Comparison of ENCODE assay signal across 37 mouse cellular contexts in genomic region chr6:65341360-65341759, GRCm38 (mm10). TPM values are rescaled to one million over a fixed set of nuclear protein-coding genes. Genes with fewer than 3 reads are reported as not detected.
"Had no signal": no experiment of that assay in that cellular context is flagged by ENCODE, and none has a peak within 500 bp of the region (broad histone marks: within the 10 kb centered on the region; RNA-seq: fewer than 3 reads in every experiment).

No protein-coding gene starts in this region.

- H3K9me3 ChIP-seq: limb, embryonic 10.5 days; limb, embryonic 12.5 days; limb, embryonic 13.5 days; limb, embryonic 15.5 days; liver, embryonic 12.5 days; liver, embryonic 13.5 days; liver, embryonic 15.5 days; lung, embryonic 15.5 days; megakaryocyte, embryonic 14.5 days; midbrain, embryonic 10.5 days; midbrain, embryonic 12.5 days; midbrain, embryonic 13.5 days; midbrain, embryonic 15.5 days; neural tube, embryonic 12.5 days had no signal

- H3K9ac ChIP-seq: limb, embryonic 12.5 days; limb, embryonic 13.5 days; limb, embryonic 15.5 days; liver, embryonic 12.5 days; liver, embryonic 13.5 days; liver, embryonic 14.5 days; liver, embryonic 15.5 days; lung, embryonic 14.5 days; lung, embryonic 15.5 days; midbrain, embryonic 12.5 days; midbrain, embryonic 13.5 days; midbrain, embryonic 15.5 days; neural tube, embryonic 12.5 days had no signal

- DNase-seq: left cerebral cortex, postnatal 4 days; liver; liver, embryonic 13.5 days; lung, adult 18-20 months; lung, adult 2 months; lung, embryonic 14.5 days; lung, postnatal 10 days; lung, postnatal 14 days; lung, postnatal 36 days; lung, postnatal 4 days; midbrain, embryonic 14.5 days had no signal

- H3K4me1 ChIP-seq: limb, embryonic 10.5 days; limb, embryonic 12.5 days; limb, embryonic 13.5 days; limb, embryonic 15.5 days; liver, embryonic 12.5 days; liver, embryonic 13.5 days; liver, embryonic 15.5 days; lung, embryonic 15.5 days; megakaryocyte, embryonic 14.5 days; midbrain, embryonic 12.5 days; midbrain, embryonic 13.5 days; midbrain, embryonic 15.5 days; neural tube, embryonic 12.5 days had no signal

- H3K27ac ChIP-seq: limb, embryonic 10.5 days; limb, embryonic 12.5 days; limb, embryonic 13.5 days; limb, embryonic 15.5 days; liver, embryonic 12.5 days; liver, embryonic 13.5 days; liver, embryonic 14.5 days; liver, embryonic 15.5 days; lung, embryonic 15.5 days; macrophage; midbrain, embryonic 10.5 days; midbrain, embryonic 12.5 days; midbrain, embryonic 13.5 days; midbrain, embryonic 15.5 days; neural tube, embryonic 12.5 days had no signal

- ATAC-seq: liver, embryonic 12.5 days; lung, postnatal 0 days; midbrain, embryonic 13.5 days; midbrain, embryonic 15.5 days; midbrain, embryonic 16.5 days had no signal

- H3K36me3 ChIP-seq: limb, embryonic 10.5 days; limb, embryonic 12.5 days; limb, embryonic 13.5 days; limb, embryonic 15.5 days; liver, embryonic 12.5 days; liver, embryonic 13.5 days; liver, embryonic 15.5 days; lung, embryonic 15.5 days; midbrain, embryonic 10.5 days; midbrain, embryonic 12.5 days; midbrain, embryonic 13.5 days; midbrain, embryonic 15.5 days; neural tube, embryonic 12.5 days had no signal

- H3K4me2 ChIP-seq: limb, embryonic 12.5 days; limb, embryonic 13.5 days; limb, embryonic 15.5 days; liver, embryonic 11.5 days; liver, embryonic 12.5 days; liver, embryonic 13.5 days; liver, embryonic 15.5 days; lung, embryonic 14.5 days; lung, embryonic 15.5 days; midbrain, embryonic 11.5 days; midbrain, embryonic 12.5 days; midbrain, embryonic 13.5 days; midbrain, embryonic 15.5 days; neural tube, embryonic 12.5 days had no signal

- H3K4me3 ChIP-seq: limb, embryonic 10.5 days; limb, embryonic 12.5 days; limb, embryonic 13.5 days; limb, embryonic 15.5 days; liver, embryonic 12.5 days; liver, embryonic 13.5 days; liver, embryonic 15.5 days; lung, embryonic 15.5 days; megakaryocyte, embryonic 14.5 days; midbrain, embryonic 10.5 days; midbrain, embryonic 12.5 days; midbrain, embryonic 13.5 days; midbrain, embryonic 15.5 days; myocyte; neural tube, embryonic 12.5 days had no signal

- H3K27me3 ChIP-seq: limb, embryonic 12.5 days; limb, embryonic 13.5 days; limb, embryonic 15.5 days; liver, embryonic 12.5 days; liver, embryonic 13.5 days; liver, embryonic 15.5 days; lung, embryonic 15.5 days; megakaryocyte, embryonic 14.5 days; midbrain, embryonic 12.5 days; midbrain, embryonic 13.5 days; midbrain, embryonic 15.5 days; neural tube, embryonic 12.5 days had no signal

RNA-seq across cellular contexts. Expression of gene C130060K24Rik, which starts 39.5 kb away (rescaled TPM):
- total RNA-seq: liver, adult 2 months; megakaryocyte progenitor cell, adult 5-6 weeks; megakaryocyte, adult 5-6 weeks; megakaryocyte-erythroid progenitor cell, adult 5-6 weeks; monocyte, adult 5-6 weeks had no signal
- polyA plus RNA-seq: liver, adult 2 months; liver, embryonic 12.5 days; liver, embryonic 13.5 days; liver, embryonic 14.5 days; liver, embryonic 15.5 days; liver, embryonic 16.5 days; lung, adult 2 months; lung, postnatal 0 days; macrophage; myocyte had no signal
